Mouse (Mus musculus) lung, postnatal 36 days (tissue): ENCODE measurements around the gene Tor2a.
A peak's percentile ranks its signal among the peaks of the same experiment; 100 is the strongest.

Experiments used
- DNase-seq: peaks from one replicate; pipeline ENCODE4 v3.0.0; 2022; ENCODE audit warnings: mixed read lengths

Tor2a gene

GRCm38 (mm10) chr2:32730854-32731253 lies 26.2 kb upstream of the Tor2a start:
- DNase-seq: no peak

- no peak for DNase-seq
Observed at GRCm38 (mm10) chr2:32731911-32732310, 25.1 kb upstream of the Tor2a start.

- no peak for DNase-seq
Observed at GRCm38 (mm10) chr2:32732695-32733094, 24.3 kb upstream of the Tor2a start.

GRCm38 (mm10) chr2:32734480-32734879 lies 22.6 kb upstream of the Tor2a start:
- peak; percentile 54 for DNase-seq

GRCm38 (mm10) chr2:32734933-32735332 lies 22.1 kb upstream of the Tor2a start:
- DNase-seq: peak; percentile 89

GRCm38 (mm10) chr2:32736306-32736829 lies 20.7 kb upstream of the Tor2a start:
- DNase-seq: no peak

GRCm38 (mm10) chr2:32737008-32737407 lies 20.0 kb upstream of the Tor2a start:
- no peak for DNase-seq

- DNase-seq: no peak
Observed at GRCm38 (mm10) chr2:32739311-32739710, 17.7 kb upstream of the Tor2a start.

GRCm38 (mm10) chr2:32740916-32741272 lies 16.1 kb upstream of the Tor2a start, which contains the start of gene 6330409D20Rik:
TSS of gene 6330409D20Rik (minus strand) at chr2:32741016.
- DNase-seq: no peak

GRCm38 (mm10) chr2:32741273-32742172 lies 15.5 kb upstream of the Tor2a start:
- DNase-seq: peak; percentile 55

- no peak for DNase-seq
Observed at GRCm38 (mm10) chr2:32742173-32742531, 14.9 kb upstream of the Tor2a start.

GRCm38 (mm10) chr2:32744272-32744982 lies 12.6 kb upstream of the Tor2a start:
- peak; percentile 50 for DNase-seq

- no peak for DNase-seq
Observed at GRCm38 (mm10) chr2:32749082-32749481, 8.0 kb upstream of the Tor2a start.

GRCm38 (mm10) chr2:32750199-32750598 lies 6.8 kb upstream of the Tor2a start:
- DNase-seq: no peak

- DNase-seq: peak; percentile 86
Observed at GRCm38 (mm10) chr2:32750887-32751664, 6.0 kb upstream of the Tor2a start.

GRCm38 (mm10) chr2:32751665-32752033 lies 5.4 kb upstream of the Tor2a start:
- DNase-seq: no peak

- no peak for DNase-seq
Observed at GRCm38 (mm10) chr2:32752181-32752580, 4.9 kb upstream of the Tor2a start.

GRCm38 (mm10) chr2:32756674-32757055 lies 369 bp upstream of the Tor2a start:
- DNase-seq: no peak

GRCm38 (mm10) chr2:32758503-32758902 lies 1.5 kb downstream of the Tor2a start:
- DNase-seq: no peak

- DNase-seq: no peak
Observed at GRCm38 (mm10) chr2:32759001-32759400, 2.0 kb downstream of the Tor2a start.

- no peak for DNase-seq
Observed at GRCm38 (mm10) chr2:32761361-32761760, 4.3 kb downstream of the Tor2a start.

- DNase-seq: no peak
Observed at GRCm38 (mm10) chr2:32761859-32762258, 4.8 kb downstream of the Tor2a start.

GRCm38 (mm10) chr2:32763353-32763752 lies 6.3 kb downstream of the Tor2a start:
- no peak for DNase-seq
